Mouse (Mus musculus) embryo, embryonic 11 days (tissue): Measurements from ENCODE around the gene Vmn1r72.
A peak's percentile ranks its signal among the peaks of the same experiment; 100 is the strongest.
"Not testable (repeated sequence)": the region's sequence is repeated elsewhere in the genome, so short reads cannot be mapped to it uniquely, and the experiment has no call there.

ENCODE experiments used
- DNase-seq: peaks from one replicate; pipeline ENCODE4 v3.0.0-alpha.2; 2015

The Vmn1r72 gene

DNA sequence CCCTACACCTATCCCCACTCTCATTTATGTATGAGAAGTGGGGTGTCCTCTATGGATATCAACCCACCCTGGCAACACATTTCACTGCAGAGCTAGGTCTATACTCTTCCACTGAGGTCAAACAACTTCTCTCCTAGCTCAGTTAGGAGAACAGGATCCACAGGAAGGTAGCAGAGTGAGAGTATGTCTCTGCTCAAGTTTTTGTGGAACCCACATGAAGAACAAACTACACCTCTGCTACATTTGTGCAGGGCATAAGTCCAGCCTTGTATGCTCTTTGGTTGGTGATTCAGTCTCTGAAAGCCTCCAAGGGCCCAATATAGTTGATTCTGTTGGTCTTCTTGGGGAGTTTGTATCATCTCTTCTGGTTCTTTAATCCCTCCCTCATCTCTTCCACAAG, at the start of gene Vmn1r72:
Gene Vmn1r72, minus strand, starts transcription at position 101 of the 400 bp plus-strand sequence.
- DNase-seq, result not testable (repeated sequence)

DNA sequence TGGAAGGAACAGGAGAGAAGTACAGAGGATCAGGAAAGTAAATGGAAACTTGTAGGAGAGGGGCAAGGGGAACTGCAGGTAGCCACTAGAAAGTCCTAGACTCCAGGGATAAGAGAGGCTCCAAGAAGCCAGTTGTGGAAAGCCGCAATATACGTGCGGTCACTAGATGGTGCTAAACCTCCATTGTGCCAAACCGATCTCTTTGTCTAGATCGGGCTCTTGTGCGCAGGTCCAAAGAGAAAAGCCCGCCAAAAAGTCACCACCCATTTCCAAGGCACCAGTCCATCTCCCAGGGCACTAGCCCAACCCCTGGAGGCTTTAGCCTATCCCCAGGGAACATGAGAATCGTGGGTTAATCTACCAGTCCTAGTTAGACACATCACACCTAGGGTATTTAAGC, 62.9 kb downstream of the Vmn1r72 start:
- DNase-seq, result peak; percentile 51
